Mouse (Mus musculus) layer of hippocampus, adult 11-12 months (tissue): ENCODE results near the gene Nat8f4.
A peak's percentile ranks its signal among the peaks of the same experiment; 100 is the strongest.
"Not testable (repeated sequence)": the region's sequence is repeated elsewhere in the genome, so short reads cannot be mapped to it uniquely, and the experiment has no call there.

Experiments
- DNase-seq: peaks from one replicate; pipeline ENCODE4 v3.0.0; 2022; ENCODE audit warnings: low spot score

Gene Nat8f4

DNA sequence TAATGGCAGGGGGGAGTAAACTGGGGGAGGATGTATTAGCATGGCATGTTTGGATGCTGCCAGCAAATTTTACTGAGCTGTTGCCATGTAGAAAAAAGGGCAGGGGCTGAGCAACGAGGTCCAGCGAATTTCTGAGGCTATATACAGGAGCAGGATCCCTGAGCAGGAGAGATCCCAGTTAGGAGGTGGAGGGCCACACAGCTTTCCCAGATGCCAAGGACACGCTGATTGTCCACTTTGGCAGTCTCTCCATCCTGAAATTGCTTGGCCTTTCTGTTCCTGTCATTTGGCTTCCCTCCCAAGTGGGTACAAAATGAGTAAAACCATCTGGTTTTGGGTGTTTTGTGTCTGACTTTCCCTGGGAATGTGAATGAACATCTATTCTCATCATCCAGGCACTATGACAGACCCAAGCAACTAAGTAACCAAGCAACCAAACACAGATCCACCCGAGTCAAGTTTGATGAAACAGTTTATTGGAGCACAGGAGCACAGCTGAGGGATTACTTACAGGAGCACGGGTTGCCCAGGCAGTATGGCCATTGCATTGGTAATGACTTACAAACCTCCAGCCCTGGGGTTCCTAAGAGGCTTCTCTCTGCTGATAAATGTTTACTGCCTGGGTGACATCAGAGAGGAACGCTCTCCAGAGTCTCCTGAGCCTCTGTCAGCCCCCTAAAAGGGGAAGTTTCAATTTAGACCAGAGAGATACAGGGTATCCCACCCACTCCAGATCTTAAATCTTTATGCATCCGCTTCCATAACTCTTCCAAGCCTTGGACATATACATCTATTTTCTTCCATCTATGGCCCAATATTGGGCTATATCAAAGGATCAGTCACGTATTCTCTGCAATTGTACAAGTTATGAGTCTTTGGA is 5.8 kb downstream of the Nat8f4 start:
- not testable (repeated sequence) for DNase-seq

- peak; percentile 20 for DNase-seq
Measured at GRCm38 (mm10) chr6:85895061-85895648, 9.5 kb downstream of the Nat8f4 start.

GRCm38 (mm10) chr6:85888961-85889360 is 15.7 kb downstream of the Nat8f4 start:
- no peak for DNase-seq

DNA sequence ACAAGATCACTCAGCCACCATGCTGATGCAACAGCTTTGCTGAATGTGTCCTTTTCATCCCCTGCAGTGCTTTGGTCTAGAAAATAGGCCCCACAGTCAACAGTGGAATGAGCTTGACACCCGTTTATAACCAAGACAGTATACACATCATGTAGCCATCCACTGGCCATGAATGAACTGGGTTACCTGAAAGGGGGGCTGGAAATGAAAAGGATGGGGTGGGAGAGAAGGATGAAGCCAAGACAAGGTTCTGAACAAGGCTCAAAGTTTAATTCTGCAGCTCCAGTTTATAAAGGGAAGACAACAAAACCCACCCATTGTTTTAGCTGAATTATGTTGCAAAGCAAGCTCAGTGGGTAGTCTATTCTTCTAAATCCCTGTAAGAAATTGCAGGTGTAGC is 20.4 kb downstream of the Nat8f4 start:
- no peak for DNase-seq

DNA sequence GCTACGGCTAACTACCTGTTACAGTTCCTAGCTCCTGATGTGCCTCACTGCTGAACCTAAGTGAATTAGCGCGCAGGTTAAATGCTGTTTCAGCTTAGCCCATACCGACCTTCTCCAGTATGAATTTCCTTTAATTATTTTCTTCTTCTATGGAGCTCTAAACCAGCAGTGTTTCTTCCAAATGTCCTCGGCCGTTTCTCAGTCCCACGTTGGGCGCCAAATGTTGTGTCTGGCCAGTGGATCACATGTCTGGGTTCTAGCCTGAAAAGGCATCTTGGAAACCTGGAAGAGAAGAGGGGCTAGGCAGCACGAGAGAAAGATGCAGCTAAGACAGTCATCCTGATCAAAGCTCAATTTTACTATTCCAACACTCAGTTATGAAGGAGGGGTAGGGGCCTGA is 21.4 kb downstream of the Nat8f4 start:
- DNase-seq, result not testable (repeated sequence)

DNA sequence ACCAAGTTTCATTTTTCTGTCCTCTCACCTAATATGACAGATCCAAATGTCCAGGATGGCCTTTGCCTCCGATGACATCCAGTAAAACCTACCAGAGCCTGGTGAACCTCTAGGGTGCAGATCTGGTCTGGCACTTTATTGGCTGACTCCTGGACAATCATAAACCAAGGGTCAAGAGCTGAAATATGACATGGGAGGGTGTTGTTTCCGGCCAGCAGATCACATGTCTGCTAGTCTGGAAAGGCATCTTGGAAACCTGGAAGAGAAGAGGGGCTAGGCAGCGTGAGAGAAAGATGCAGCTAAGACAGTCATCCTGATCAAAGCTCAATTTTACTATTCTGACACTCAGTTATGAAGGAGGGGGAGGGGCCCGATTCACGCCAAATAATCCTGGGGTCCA is 35.7 kb downstream of the Nat8f4 start, which contains the start of gene Nat8f2:
TSS of gene Nat8f2 (minus strand) at position 153 of the 400 bp plus-strand sequence.
- DNase-seq, result not testable (repeated sequence)

- no peak for DNase-seq
Measured at GRCm38 (mm10) chr6:85867726-85868690, 36.7 kb downstream of the Nat8f4 start.

DNA sequence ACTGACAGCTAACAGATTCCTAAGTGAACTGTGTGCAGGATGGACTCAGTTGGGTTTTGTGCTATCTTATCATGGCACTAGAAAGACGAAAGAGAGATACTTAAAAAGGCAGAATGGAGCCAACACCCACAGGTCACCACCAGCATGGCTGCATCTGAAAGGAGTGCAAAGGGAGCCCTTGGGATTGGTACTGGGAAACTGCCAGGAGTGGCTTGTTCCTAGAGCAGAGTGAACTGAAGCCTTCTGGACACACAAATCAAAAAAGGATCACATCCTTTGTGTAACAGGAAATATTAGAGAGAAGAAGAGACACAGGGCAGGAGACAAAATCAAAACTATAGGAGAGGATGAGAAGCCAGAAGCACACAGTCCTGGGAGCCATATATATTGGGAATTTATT is 37.7 kb downstream of the Nat8f4 start:
- not testable (repeated sequence) for DNase-seq

DNA sequence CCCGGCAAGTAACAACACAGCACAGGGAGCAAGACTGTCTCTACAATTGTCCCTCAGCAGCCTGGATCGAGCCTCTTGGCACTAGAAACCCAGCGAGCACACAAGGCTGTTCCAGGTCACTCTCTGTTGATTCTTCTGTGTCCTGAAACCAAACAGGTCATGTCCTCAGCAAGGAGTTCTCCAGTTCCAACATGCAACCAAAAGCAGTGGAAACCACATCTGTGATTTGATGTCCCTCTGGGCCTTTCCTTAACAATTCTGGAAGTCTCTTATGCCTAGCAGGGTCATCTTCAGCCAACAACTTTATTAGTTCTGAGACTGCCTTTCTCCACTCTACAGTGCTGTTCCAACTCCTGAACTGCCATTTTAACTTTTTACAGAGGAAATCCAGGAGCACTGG is 38.5 kb downstream of the Nat8f4 start:
- DNase-seq, result not testable (repeated sequence)

DNA sequence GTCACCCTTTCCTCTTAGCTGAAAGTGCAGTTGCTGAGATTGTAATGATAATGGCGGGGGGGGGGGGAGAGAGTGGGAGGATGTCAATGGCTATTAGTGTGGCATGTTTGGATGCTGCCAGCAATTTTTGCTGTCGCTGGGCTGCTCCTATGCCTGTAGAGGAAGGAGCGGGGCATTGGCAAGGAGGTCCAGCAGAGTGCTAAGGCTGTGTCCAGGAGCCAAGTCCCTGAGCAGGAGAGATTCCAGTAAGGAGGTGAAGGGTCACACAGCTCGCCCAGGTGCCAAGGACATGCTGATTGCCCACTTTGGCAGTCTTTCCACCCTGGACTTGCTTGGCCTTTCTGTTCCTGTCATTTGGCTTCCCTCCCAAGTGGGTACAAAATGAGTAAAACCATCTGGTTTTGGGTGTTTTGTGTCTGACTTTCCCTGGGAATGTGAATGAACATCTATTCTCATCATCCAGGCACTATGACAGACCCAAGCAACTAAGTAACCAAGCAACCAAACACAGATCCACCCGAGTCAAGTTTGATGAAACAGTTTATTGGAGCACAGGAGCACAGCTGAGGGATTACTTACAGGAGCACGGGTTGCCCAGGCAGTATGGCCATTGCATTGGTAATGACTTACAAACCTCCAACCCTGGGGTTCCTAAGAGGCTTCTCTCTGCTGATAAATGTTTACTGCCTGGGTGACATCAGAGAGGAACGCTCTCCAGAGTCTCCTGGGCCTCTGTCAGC is 39.6 kb downstream of the Nat8f4 start:
- DNase-seq, result peak; percentile 36

DNA sequence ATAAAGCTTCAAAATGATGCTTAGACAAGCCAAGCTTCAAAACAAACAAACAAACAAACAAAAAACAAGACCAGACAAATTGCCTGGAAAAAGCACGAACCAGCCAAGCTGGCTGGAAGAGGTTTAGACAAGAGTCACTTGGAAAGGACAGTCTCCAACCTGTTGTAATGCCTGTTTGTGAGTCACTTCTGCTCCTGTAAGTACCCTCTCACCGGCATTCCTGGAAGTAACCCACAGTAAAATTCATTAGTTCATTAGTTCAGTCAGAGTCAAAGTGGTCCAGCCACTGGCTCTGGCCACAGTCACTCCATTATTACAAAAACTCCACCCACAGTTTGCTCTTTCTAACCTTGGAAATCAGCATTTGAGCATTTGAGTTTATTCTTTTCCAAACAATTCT is 40.8 kb downstream of the Nat8f4 start:
- DNase-seq, result no peak

- no peak for DNase-seq
Measured at GRCm38 (mm10) chr6:85863136-85863535, 41.5 kb downstream of the Nat8f4 start.

- DNase-seq, result no peak
Measured at GRCm38 (mm10) chr6:85862565-85862964, 42.1 kb downstream of the Nat8f4 start.

DNA sequence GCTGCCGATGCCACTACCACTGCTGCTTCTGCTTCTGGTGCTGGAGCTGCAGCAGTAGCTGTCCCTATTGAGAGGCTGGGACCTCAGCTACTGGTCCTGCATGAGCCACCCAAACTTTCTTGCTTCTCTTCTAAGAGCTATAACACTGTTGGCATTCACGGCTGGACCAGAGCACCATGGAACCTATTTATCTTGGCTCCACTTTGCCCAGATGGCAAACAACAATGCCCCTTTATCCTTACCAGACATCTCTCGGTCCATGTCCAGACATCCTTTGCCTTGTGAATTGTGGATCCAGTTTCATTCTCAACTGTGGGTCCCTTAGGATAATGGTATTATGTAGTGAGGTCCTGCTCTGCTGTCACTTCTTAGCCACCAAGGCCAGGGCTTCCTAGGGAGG is 43.4 kb downstream of the Nat8f4 start:
- DNase-seq, result no peak

DNA sequence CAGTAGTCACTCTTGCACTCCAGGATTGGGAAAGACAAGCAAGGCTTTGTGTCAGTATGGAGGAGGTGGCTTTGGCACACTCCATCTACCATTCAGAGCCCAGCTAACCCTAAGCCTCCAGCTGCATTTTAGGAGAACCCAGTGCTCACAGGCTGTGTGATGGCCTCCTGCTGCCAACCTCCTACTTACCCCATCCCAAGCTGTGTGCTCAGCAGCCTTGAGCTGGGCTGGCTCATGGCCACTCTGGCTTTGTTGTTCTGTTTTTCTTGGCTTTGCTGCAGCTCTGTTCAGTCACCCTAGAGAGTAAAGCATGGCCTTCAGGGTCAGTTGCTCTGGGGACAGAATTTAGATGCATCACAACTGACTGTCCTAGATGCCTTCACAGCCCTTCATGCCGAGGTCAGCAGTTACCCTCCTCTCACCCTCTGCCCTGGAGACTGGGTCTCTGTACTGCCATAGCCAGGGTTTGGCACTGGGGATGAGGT is 48.4 kb downstream of the Nat8f4 start:
- peak; percentile 85 for DNase-seq

GRCm38 (mm10) chr6:85853481-85853880 is 51.2 kb downstream of the Nat8f4 start:
- DNase-seq, result no peak

- no peak for DNase-seq
Measured at GRCm38 (mm10) chr6:85851062-85851773, 53.5 kb downstream of the Nat8f4 start.

DNA sequence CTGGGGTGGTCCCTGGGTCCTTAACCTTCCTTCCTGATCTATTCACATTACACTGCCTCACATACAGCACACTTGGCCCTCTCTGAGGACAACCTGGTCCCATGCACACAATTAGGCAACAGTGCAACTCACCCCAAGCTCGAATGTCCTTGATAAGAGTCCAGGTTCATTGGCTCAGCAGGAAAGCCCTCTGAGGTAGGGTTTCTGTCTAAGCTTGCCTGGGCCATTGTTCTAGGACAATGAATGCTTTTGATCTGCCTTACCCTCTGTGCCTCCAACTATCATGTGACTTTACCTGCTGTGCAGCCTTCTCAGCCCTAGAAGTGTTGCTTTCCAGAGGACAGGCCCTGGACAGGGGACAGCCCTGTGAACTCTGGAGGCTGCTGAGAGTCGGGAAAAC is 55.4 kb downstream of the Nat8f4 start:
- DNase-seq, result no peak
